Mouse (Mus musculus) gastrocnemius, postnatal 14 days (tissue): ENCODE measurements around the gene Flg2. TPM values are rescaled to one million over a fixed set of nuclear protein-coding genes. Genes with fewer than 3 reads are reported as not detected.

Experiments used
- DNase-seq: peaks from one replicate; pipeline ENCODE4 v3.0.0; 2021; ENCODE audit warnings: mixed read lengths
- intact Hi-C: fragments of 180-260 bp; cut with DNase I; formaldehyde crosslinking; loops from one replicate; pipeline ENCODE4 v1.15.1; 2025; ENCODE audit warnings: low total_unique reads
- long read RNA-seq, 2 experiments: library from polyadenylated mRNA; stranded (forward); transcript quantifications; one replicate each; pipeline ENCODE4 v2.0.0; 2021
- total RNA-seq, 2 experiments: library from RNA; stranded (reverse); gene quantifications; 2 replicates each; pipeline ENCODE4 v1.2.3; 2021

Gene Flg2
- not detected for total RNA-seq
- long read RNA-seq, experiment 1: 0 reads
- long read RNA-seq, experiment 2: 0 reads

GRCm38 (mm10) chr3:93196978-93197377, at the start of gene Flg2:
Flg2 (plus strand) TSS chr3:93197278.
- DNase-seq: no peak
- intact Hi-C loops: no loop called here

DNA sequence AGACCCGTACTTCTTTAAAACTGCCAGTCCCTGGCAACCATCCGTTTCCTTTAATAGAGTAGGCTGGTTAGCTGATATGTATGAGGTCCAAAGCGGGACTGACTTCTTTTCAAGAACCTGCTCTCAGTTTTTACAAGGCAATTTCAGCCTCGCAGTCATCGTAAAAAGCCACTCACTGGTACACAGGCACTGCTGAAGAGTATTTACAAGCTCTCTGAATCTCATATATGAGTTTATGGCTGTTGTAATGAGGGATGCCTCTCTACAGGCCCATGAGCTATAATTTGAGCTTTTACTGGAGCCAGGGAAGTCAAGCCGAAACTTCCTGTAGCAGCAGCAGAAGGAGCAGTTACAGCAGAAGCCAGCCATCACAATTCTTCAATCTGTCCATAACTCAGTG, 34.6 kb upstream of the Flg2 start:
- intact Hi-C loops: no loop called here
- DNase-seq: no peak

DNA sequence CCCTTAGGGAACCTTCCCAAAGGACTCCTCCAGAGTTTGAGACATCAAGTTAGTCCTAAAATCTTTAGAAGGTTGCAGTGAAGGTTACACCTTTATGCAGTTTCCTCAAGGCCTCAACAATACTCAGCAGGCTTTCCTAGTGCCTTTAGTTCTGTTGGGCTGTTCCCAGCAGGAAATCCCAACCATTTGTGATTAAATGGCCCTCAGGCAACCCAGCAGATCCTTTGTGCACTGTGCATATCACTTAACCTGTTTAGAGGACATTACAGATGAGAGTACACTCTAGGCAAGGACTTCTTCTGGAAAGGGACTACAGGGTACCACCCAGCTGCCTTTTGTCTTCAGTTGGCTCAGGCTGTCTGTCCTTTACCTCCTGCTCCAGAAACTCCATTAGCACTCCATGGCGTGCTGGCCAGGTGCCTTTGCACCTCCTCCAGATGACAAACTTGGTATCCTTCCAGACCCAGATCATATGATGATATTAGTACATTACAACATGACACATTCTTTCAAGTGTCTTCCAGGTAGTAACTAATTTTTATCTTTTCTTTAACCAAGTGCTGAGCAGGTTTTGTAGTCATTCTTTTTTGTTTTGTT, 34.0 kb upstream of the Flg2 start:
- no peak for DNase-seq
- intact Hi-C loops: no loop called here

- intact Hi-C loops: no loop called here
- DNase-seq: no peak
These were observed 16.2 kb upstream of the Flg2 start for GRCm38 (mm10) chr3:93180856-93181255.

GRCm38 (mm10) chr3:93201955-93202354, 4.9 kb downstream of the Flg2 start:
- intact Hi-C loops: no loop called here

GRCm38 (mm10) chr3:93202499-93202898, 5.4 kb downstream of the Flg2 start:
- intact Hi-C loops: no loop called here
- no peak for DNase-seq

More at GRCm38 (mm10) chr3:93201955-93202354, 4.9 kb downstream of the Flg2 start:
- DNase-seq: no peak

Other genes with a start within 250 kb of the Flg2 start
- not detected for gene Lce3d, start 239.9 kb upstream of the Flg2 start, total RNA-seq
- not detected for gene Lce3e, start 230.2 kb upstream of the Flg2 start, total RNA-seq
- gene Lce3f, start 205.1 kb upstream of the Flg2 start, total RNA-seq: not detected
- not detected for gene Crct1, start 181.6 kb upstream of the Flg2 start, total RNA-seq
- not detected for gene Lce1m, start 178.2 kb upstream of the Flg2 start, total RNA-seq
- gene Gm4858, start 128.5 kb upstream of the Flg2 start, total RNA-seq: not detected
- not detected for gene Crnn, start 52.5 kb upstream of the Flg2 start, total RNA-seq
- not detected for gene Flg, start 76.2 kb downstream of the Flg2 start, total RNA-seq
- gene Hrnr, start 122.5 kb downstream of the Flg2 start, total RNA-seq: not detected
- gene Rptn, start 196.4 kb downstream of the Flg2 start, total RNA-seq: not detected
- gene Tchh, start 245.1 kb downstream of the Flg2 start, total RNA-seq: under 1 TPM in 1 of 2 experiments, not detected in 1; 0.07 TPM